Mouse (Mus musculus) gastrocnemius, adult 8-10 months (tissue): Measurements from ENCODE around the gene Tspan33. TPM values are rescaled to one million over a fixed set of nuclear protein-coding genes. Genes with fewer than 3 reads are reported as not detected.
A peak's percentile ranks its signal among the peaks of the same experiment; 100 is the strongest.

ENCODE experiments used
- DNase-seq, 2 experiments: peaks; one replicate each; pipeline ENCODE4 v3.0.0; 2022; ENCODE audit warnings: low spot score in 2 of 2
- total RNA-seq, 4 experiments: library from RNA; stranded (reverse); gene quantifications; 2 replicates each; pipeline ENCODE4 v1.2.4; 2022

The Tspan33 gene
- total RNA-seq, 4 experiments from 2014 or later: 1.7 to 2.7 (median 2.5) TPM

DNA sequence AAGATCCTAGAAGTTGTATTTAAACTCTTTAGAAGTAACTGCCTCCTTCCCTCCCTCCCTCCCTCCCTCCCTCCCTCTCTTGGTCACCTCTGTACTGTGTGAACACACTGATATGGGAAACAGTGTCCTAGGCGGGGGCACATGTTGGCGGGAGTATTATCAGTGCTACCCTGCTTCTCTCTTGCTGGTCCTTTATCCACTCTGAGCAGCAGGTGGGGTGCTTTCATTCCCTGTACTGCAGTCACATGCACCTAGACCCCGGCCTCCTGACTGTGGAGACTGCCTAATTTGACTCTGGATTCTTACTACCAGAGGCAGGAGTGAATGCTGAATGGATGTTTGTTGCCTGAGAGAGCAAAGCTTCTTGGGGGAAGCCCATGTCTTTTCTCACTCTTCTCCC lies 3.5 kb downstream of the Tspan33 start:
- no peak for DNase-seq

DNA sequence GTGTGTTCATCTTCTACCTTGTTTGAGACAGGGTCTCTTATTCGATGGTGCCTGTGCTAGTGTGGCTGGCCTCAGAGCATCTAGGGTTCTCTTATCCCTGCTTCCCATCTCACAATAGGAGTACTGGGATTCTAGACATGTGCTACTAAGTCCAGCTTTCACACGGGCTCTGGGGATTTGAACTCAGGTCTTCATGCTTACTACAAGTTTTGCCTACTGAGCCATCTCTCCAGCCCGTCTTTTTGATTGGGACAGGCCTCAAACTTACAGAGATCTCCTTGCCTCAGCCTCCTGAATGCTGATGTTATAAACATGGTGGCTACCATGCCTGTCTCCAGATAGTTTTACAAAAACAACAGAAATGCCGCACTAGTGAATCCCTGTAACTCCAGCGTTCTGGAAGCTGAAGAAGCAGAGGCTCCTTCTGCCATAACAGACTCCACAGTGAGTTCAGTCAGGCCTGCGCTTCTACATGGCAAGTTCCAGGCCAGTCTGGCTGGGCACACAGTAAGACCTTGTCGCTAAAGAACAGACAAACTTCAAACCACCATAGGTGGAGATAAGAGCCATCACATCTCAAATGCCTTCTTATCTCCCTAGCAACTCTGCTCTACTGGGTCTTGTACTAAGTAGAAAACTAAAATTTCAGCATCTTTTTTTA lies 5.2 kb downstream of the Tspan33 start:
- no peak for DNase-seq

DNA sequence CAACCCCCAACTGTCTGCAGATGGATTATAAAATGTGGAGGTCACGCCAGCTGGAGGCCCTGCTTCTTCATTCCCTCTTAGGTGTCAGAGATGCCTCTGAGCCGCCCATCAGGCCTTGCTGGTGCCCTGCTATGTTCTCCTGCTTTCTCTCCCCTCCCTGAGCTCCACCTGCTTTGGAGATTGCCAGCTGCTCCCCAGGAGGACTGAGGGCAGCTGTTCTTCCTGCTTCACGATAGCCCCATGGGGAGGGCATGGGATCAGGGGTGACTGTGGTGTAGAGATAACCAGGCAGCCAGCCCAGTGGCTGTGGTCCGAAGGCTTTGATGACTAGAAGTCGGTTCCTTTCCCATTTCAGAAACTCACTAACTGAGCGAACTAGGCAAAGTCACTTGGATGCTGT lies 7.0 kb downstream of the Tspan33 start:
- no peak for DNase-seq

DNA sequence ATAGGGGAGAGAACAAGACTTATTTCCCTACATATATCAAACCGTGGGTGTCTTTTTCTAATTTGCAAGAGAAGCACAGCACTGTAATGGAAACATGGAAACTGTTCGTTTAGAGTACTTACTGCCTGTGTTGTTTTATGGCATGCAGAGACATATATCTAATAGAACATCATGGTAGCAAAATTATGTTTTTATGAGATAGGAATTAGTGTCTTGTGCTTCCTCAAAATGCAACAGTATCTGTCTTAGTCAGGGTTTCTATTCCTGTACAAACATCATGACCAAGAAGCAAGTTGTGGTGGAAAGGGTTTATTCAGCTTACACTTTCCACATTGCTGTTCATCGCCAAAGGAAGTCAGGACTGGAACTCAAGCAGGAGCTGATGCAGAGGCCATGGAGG lies 8.1 kb downstream of the Tspan33 start:
- DNase-seq: no peak

DNA sequence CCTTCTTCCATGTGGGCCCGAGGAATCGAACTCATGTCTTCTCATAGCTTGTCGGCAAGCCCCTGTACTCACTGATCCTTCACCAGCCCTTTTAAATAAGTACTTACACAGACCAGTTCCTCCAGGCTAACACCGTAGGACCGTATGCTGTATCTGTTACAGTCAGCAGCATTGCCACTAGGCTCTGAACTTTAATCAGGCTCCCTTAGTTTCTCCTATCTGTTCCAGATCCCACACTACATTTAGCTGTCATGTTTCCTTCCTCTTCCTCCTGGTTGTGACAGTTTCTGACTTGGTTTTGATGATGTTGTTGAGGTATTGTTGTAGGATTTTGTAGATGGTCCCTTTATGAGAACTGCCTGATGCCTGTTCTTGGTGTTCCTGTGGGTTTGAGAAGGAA lies 10.1 kb downstream of the Tspan33 start:
- DNase-seq: no peak

DNA sequence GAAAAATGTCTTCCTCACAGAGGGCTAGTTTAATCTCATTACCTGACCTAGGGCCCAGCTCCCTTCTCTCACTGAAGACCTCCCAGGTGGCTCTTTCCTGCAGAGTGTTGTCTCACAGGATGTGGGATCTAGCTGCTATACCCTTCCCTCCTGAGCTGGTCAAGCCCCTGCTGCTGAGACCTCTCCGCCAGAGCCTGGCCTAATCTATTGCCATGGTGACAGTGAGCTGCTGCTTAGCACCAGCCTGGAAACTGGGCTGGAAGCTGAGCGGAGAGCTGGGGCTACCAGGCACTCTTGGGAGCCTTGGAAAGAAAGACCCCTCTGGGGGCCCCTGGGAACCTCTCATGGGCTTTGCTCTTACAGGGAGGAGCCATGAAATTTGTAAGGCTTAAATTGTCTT lies 13.9 kb downstream of the Tspan33 start:
- no peak for DNase-seq

DNA sequence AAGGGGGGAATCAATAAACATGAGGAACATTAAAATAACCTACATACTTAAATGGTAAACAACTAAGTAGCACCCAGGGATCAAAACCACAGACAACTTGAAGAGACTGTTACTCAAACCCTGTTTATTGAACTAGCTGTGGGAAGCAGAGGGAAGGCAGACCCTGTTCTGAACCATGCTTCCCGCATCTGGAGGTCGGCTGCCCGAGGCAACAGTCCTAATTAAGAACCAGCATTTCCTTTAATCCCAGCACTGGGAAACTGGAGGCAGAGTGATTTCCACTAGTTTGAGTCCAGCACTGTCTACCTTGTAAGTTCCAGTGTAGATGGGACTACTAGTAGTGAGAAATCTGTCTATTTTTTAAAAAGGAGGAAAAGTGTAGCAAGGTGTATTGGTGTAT lies 17.3 kb downstream of the Tspan33 start:
- no peak for DNase-seq

DNA sequence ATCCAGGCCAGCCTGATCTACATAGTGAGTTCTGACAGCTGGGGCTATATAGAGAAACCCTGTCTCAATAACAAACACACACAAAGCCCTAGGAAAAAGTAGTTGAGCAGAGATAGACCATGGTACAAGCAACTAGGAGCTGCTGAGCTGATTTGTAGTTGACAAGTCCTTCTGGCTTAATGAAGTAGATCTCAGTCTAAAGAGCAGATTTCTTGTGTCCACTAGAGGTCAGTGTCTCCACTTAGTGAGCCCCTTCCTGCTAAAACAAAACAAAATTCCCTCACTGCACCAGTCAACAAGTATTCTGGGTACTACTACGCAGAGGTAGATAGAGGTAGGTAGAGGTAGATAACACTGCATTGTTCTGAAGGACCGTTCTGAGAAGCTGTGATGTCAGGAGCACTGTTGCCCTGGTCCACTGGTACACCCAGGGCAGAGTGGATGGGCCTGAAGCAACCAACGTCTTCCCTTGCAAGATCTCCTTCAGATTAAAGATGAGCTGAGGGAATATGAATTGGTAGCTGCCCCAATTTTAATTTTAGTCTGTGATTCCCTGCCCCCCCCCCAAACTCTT lies 18.1 kb downstream of the Tspan33 start:
- DNase-seq: no peak

DNA sequence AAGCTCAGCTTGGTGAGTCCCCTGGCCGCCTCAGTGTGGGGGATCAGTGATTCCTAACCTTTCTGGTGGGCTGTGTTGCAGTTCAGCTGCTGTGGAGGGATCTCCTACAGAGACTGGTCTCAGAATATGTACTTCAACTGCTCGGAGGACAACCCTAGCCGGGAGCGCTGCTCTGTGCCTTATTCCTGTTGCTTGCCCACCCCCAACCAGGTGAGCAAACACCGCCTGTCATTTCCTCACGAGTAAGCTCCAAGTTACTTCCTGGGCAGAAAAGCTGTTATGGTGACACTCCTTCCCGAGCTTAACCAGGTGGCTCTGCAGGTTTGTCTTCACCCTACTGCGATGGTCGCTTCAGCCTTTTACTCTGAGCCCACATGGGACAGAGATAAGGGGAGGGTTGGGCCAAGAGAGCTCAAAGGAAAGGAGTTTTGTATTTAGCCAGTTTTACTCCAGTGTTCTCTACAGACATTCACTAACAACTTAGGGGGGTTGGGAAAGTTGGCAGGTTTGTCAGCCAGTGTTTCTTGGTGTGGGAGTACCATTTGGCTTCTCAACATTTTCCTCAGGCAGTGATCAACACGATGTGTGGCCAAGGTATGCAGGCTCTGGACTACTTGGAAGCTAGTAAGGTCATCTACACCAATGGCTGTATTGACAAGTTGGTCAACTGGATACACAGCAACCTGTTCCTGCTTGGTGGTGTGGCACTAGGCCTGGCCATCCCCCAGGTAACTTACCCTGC lies 22.8 kb downstream of the Tspan33 start:
- DNase-seq: no peak

DNA sequence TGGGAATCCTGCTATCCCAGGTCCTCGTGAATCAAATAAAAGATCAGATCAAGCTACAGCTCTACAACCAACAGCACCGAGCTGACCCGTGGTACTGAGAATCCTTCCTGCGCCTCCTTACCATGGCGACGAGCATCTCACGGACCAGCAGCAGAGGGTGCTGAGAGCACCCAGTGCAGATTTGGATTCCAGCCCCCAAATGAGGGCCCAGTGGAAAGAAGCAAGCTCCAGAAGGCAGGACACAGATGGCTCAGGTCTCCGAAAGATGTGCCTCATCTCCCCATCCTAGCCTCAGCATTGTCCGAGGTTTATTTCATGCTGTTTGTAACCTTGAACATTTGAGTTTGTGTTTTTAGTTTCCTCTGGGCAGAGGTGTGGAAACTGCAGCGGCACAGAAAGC lies 23.5 kb downstream of the Tspan33 start:
- DNase-seq: no peak

DNA sequence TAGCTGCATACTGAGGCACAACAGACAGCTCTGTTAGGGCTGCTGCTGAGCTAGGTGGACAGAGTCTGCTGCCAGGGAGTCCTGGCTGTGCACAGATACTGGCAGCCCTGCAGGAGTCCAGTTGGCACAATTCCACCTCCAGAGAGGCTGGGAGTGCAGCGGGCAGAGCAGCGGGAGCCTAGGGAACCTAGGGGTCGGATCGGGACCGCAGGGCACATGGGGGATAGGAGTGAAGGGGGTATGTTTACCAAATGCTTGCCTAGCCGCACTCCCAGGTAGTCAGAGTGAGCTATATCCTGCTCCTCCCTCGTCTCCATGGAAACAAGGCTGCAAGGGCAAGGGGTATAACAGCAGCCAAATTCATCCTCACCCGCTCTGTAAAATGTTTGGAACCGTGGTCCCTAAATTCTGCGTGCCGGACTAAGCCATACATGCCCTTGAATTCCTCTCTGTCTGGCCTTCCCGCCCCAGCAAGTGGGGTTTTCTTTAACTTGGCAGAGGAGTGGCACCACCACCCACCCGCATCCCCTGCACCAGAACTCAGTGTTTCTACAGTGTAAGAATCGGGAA lies 24.0 kb downstream of the Tspan33 start:
- DNase-seq: peak in 1 of 2 experiments; percentile 26

DNA sequence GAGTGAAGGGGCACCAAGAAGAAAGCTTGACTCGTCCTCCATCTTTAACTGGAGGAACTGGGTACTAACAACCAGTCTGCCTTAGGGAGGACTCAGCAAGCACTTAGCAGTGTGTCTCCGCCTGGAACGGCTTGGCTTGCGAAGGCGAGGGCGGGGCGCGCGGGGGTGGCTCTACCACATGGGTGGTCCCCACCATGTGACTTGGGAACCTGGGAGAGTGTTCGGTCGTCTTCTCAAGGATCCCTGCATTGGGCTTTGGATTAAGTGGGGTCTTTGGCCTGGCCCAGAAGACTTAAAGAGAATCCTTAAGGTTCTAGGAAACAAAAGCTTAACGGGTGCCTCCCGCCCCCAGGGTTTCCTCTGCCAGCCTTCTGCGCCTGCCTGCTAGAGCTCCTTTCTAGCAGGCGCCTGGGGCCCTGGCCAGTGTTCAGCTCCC lies 24.9 kb downstream of the Tspan33 start:
- DNase-seq: peak in 1 of 2 experiments; percentile 37

DNA sequence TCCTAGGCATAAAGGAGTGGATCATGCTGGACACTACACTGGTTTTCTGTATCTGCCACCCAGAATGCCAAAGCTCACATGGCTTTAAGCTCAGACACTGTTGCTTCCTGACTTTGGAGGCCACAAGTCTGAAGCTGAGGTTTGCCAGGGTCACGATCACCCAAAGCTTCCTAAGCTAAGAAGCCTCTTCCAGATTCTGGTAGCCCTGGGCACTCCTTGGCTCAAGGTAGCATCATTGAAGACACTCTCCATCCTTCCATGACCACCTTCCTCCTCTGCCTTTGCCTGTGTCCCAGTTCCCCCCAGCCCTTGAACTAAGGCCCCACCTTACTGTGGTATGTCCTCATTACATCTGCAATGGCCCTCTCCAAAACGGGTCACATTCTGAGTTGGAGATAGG lies 27.9 kb downstream of the Tspan33 start:
- no peak for DNase-seq

DNA sequence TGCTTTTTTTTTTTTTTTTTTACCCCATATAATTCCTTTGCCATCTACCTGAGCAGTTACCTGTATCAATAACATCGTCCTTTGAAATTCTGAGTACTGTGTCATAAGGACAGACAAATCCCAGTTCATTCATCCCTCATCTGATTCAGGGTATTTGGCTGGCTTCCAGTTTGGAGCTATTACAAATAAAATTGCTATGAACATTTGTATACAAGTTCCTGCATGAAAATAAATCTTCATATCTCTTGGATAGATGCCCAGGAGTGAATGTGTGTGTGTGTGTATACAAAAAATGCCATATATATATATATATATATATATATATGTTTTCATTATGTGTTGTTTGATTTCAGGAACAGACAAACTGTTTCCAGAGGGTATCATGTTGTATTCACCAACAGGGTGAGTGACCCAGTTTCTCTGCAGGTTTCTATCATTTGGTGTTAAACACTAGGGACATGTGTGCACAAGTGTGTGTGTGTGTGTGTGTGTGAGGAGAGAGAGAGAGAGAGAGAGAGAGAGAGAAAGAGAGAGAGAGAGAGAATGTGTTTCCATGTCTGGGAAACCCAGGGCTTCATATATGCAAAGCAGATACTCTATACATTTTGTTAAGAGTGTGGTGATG lies 32.7 kb downstream of the Tspan33 start:
- no peak for DNase-seq

DNA sequence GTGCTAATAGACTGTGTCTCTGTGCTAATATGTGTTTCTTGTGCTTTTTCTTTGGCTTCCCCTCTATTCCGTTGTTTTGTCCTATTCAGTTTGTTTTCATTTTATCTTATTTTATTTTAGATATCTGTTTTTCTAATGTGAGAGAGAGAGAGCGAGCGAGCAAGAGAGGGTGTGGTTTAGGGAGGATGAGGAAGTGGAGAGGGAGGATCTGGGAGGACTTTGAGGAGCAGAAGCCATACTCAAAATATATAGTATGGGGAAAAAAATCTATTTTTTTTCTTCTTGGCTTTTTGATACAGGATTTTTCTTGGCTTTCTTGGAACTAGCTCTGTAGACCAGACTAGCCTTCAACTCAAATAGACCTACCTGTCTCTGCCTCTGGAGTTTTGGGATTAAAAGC lies 34.0 kb downstream of the Tspan33 start:
- DNase-seq: no peak

DNA sequence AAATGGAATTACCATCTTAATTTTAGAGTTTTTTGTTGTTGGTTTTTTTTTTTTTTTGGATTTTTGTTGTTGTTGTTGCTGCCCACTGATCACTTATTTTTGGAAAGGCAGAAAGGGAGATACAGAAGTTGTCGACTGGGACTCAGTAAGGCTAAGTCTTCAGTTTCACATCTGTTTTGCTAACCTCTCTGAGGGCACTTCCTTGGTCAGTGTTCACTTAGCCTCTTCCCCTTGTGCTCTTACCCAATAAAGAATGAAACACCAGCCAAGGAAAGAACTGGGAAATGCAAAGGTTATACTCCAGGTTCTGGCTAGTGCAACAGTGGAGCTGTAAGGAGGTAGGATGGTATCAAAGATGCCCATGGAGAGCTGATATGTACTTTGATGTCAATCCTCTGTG lies 35.5 kb downstream of the Tspan33 start:
- no peak for DNase-seq

DNA sequence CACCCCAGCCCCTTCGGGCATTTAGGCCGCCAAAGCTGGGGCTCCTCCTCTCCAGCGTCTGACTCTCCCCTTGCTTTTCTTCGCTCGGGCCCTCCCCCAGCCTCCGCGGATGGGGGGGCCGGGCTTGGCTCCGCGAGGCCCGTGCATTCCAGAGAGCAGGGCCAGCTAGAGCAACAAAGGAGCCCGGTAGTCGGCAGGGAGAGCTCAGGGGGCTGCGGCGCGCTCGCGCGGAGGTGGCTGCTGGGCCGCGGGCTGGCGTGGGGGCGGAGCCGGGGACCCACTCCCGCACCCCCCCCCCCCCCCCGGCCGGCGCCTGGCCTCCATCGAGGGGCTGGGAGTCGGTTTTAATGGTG lies 41.3 kb downstream of the Tspan33 start, which contains the start of gene Smo:
Gene Smo (plus strand): TSS at position 168 of the 353 bp plus-strand sequence.
- DNase-seq: peak; percentile 21 to 58

DNA sequence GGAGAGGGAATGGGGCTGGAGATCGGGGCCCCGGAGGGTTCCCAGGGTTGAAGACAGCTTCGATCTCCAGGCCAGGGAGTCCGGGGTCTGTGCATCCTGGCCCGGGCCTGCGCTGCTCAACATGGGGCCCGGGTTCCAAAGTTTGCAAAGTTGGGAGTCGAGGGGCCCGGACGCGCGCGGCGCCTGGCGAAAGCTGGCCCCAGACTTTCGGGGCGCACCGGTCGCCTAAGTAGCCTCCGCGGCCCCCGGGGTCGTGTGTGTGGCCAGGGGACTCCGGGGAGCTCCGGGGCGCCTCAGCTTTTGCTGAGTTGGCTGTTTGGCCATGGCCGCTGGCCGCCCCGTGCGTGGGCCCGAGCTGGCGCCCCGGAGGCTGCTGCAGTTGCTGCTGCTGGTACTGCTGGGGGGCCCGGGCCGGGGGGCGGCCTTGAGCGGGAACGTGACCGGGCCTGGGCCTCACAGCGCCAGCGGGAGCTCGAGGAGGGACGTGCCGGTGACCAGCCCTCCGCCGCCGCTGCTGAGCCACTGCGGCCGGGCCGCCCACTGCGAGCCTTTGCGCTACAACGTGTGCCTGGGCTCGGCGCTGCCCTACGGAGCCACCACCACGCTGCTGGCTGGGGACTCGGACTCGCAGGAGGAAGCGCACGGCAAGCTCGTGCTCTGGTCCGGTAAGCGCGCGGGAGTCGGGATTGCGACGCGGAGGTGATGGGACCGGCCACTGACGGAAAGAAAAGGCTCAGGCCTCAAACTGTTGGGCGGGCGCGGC lies 41.8 kb downstream of the Tspan33 start:
- peak in 1 of 2 experiments; percentile 28 for DNase-seq

DNA sequence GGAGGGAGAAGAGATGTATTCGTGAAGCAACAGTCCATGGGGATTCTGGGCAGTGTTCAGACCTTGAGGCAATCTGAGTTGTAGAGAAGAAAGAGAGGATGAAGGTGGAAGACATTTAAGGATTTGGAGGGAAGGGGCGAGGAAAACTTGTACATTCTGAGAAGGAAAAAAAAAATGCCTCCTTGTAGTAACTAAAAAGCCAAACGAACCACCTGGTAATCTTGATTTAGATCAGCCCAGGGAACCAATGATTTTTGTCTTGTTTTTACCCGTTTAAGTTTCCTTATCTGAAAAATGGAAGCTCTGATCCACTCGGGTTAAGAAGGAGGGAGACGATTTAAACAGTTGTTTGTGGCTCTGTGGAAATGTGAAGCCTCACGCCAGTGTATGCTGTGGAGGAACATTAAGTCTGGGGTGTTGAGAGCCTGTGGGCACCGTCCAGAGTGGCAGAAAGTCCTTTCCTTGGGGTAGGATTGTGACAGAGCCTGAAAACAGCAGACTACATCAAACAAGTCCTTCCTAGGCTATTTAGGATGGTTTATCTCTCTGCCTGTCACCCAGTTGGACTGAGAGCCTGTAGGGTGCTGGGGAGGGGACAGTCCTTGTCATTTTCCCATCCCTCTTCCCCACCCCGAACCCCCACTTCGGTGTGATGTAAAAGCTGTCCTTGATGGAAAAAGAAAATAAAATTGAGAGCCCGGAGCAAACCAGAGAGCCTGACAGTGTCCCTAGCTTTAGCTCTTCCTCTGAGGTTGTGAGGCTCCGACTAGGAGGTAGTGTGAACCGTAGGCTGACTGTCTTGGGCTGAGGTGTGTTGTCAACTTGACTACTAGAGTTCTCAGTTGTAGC lies 42.8 kb downstream of the Tspan33 start:
- no peak for DNase-seq

DNA sequence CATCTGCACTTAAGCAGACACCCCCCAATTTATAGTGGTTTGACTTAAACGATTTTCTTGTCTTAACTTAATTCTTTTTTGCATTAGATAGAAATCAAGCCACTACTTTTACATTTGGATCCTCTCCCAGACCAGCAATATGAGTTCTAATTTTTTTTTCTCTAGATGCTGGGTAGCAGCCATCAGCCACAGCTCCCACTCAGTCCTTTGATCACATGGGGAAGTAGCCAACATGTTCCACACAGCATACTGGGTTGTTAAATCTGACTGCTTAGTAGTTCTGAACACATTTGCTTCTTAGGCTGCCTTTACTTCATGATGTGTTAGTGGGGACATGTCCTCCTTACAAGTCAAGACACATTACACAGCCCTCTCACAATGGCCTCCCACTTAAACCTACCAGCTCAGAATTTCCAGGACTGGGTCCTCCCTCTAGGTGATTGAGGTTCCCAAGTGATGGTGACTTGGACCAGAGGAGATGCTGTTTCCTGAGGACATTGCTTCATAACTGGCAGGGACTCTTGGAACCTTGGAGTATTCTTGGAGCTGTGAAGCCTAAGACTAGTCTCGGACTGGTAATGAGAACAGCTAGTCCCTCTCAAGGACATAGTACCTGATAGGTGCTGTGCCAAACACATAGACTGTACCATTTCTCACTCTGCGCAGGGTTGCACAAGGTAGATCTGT lies 57.6 kb downstream of the Tspan33 start:
- DNase-seq: no peak
